ENCODE assay signal across 9 mouse cellular contexts in the genomic region with DNA sequence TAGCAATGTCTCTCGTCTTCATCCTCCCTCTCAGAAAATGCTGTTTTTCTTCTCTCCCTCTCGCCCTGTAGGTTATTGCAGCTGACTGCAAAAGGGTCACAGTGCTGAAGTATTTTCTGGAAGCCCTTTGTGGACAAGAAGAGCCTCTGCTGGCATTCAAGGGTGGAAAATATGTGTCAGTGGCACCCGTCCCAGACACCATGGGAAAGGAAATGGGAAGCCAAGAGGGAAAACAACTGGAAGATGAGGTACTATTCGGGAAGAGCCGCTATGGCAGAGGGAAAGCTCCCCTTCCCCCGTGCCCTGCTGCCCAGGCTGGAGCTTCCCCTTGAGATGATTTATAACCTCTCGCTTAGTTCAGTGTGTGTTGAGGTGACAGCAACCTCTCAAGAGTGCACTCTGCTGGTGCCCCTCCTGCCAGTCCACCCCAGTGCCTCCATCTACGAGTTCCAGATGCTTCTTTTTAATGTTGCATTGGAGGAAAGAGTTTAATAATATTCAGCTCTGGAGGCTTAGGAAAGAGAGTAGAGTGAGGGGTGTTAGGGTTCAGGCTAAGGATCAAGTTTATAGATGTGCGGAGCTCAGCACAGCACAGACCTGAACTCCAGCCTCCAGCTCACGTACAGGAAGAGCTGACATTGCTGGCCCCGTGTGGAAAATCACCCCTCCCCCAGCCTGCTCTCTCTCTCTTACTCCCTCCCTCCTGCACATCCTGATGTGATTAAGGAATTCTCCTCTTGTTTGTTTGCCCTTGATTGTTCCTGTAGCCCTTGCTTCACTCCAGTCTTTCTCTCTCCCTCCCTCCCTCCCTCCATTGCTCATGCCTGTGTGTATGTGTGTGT. TPM values are rescaled to one million over a fixed set of nuclear protein-coding genes. Genes with fewer than 3 reads are reported as not detected.
DNase-seq lines count a peak whose midpoint lies in the region; ATAC-seq and TF ChIP-seq lines count a peak whose summit lies in the region.
"Had no signal": no experiment of that assay in that cellular context is flagged by ENCODE, and none has a peak within 500 bp of the region (broad histone marks: within the 10 kb centered on the region; RNA-seq: fewer than 3 reads in every experiment).

No protein-coding gene starts in this region.

- H3K4me1 ChIP-seq in liver, adult 2 months (ENCODE audit: control insufficient read depth, insufficient read depth, low read length), result peaks cover 25% of the 10 kb centered on the region
- peaks cover 26% of the 10 kb centered on the region for H3K4me1 ChIP-seq in hindbrain, embryonic 12.5 days
- peaks cover 80% of the 10 kb centered on the region for H3K4me1 ChIP-seq in limb, embryonic 14.5 days (ENCODE audit: control insufficient read depth, insufficient read depth, low read length)
- H3K4me1 ChIP-seq in small intestine, adult 2 months (ENCODE audit: control insufficient read depth, insufficient read depth, insufficient read length, low read length), result peaks cover 10% of the 10 kb centered on the region

- H3K27me3 ChIP-seq in liver, adult 2 months (ENCODE audit: control insufficient read depth, insufficient read depth, low read length), result no peaks in the 10 kb centered on the region
- no peaks in the 10 kb centered on the region for H3K27me3 ChIP-seq in hindbrain, embryonic 12.5 days
- H3K27me3 ChIP-seq in limb, embryonic 14.5 days (ENCODE audit: control insufficient read depth, insufficient read depth, low read length), result no peaks in the 10 kb centered on the region
- H3K27me3 ChIP-seq in small intestine, adult 2 months (ENCODE audit: control insufficient read depth, insufficient read depth, low read length), result no peaks in the 10 kb centered on the region

- ATAC-seq in hindbrain, embryonic 12.5 days (ENCODE audit: low FRiP score), result no peak
- ATAC-seq in limb, embryonic 14.5 days (ENCODE audit: low FRiP score, low read depth), result peak; percentile 75
- no peak for ATAC-seq in granulocyte monocyte progenitor cell, adult 5-6 weeks (replicated peaks; ENCODE audit: poor library complexity, severe bottlenecking)

- H3K9ac ChIP-seq in liver, adult 2 months (ENCODE audit: low read depth, low read length), result no peak overlapping the region
- no peak overlapping the region for H3K9ac ChIP-seq in hindbrain, embryonic 12.5 days
- no peak overlapping the region for H3K9ac ChIP-seq in limb, embryonic 14.5 days (ENCODE audit: low read depth, low read length, severe bottlenecking)
- H3K9ac ChIP-seq: liver, embryonic 14.5 days had no signal

- peaks cover 10% of the 10 kb centered on the region for H3K36me3 ChIP-seq in liver, adult 2 months (ENCODE audit: control insufficient read depth, insufficient read depth, low read length)
- peaks cover 39% of the 10 kb centered on the region for H3K36me3 ChIP-seq in hindbrain, embryonic 12.5 days
- H3K36me3 ChIP-seq in limb, embryonic 14.5 days (ENCODE audit: control insufficient read depth, insufficient read depth, low read length), result peaks cover 13% of the 10 kb centered on the region
- H3K36me3 ChIP-seq in small intestine, adult 2 months (ENCODE audit: control insufficient read depth, insufficient read depth, low read length), result peaks cover 15% of the 10 kb centered on the region

- peak; percentile 28 for DNase-seq in liver, adult 2 months (ENCODE audit: extremely low read depth, low read depth, low spot score)
- no peak for DNase-seq in liver
- peak; percentile 91 for DNase-seq in gastrocnemius, adult 18-20 months (ENCODE audit: low spot score)
- DNase-seq in limb, embryonic 14.5 days (ENCODE audit: low spot score), result peak; percentile 74
- no peak for DNase-seq in frontal cortex, postnatal 14 days (ENCODE audit: low spot score in 2 of 2)

- WGBS in liver, adult 2 months, result 70% methylated on average over 11 of the region's 11 CpGs
- WGBS in hindbrain, embryonic 12.5 days, result 47% methylated on average over 11 of the region's 11 CpGs
- 13% methylated on average over 11 of the region's 11 CpGs for WGBS in limb, embryonic 14.5 days
- WGBS in small intestine, adult 2 months, result 69% methylated on average over 11 of the region's 11 CpGs

- no peak overlapping the region for H3K4me3 ChIP-seq in liver, adult 2 months (ENCODE audit: insufficient read depth, low read depth, low read length)
- H3K4me3 ChIP-seq in hindbrain, embryonic 12.5 days, result no peak overlapping the region
- H3K4me3 ChIP-seq in limb, embryonic 14.5 days (replicated peaks; ENCODE audit: low read length), result no peak overlapping the region
- H3K4me3 ChIP-seq in small intestine, adult 2 months (ENCODE audit: low read depth, low read length), result no peak overlapping the region

- no peak overlapping the region for H3K4me2 ChIP-seq in hindbrain, embryonic 12.5 days (replicated peaks)
- no peak overlapping the region for H3K4me2 ChIP-seq in limb, embryonic 14.5 days (replicated peaks; ENCODE audit: low read depth, low read length, severe bottlenecking)

- TF ChIP-seq POLR2A in liver, adult 2 months (IDR thresholded peaks at IDR 0.05; ENCODE audit: extremely low read depth, insufficient read depth, low read length), result no peak
- no peak for TF ChIP-seq POLR2A in limb, embryonic 14.5 days (IDR thresholded peaks at IDR 0.05; ENCODE audit: borderline replicate concordance, extremely low read depth, insufficient read depth, insufficient read length)
- TF ChIP-seq POLR2A in small intestine, adult 2 months (IDR thresholded peaks at IDR 0.05; ENCODE audit: low read depth, low read length), result no peak

- H3K27ac ChIP-seq in liver, adult 2 months (replicated peaks; ENCODE audit: insufficient read depth, low read depth, low read length), result peak overlapping the region; percentile 80
- H3K27ac ChIP-seq in hindbrain, embryonic 12.5 days, result peak overlapping the region; percentile 52
- H3K27ac ChIP-seq in limb, embryonic 14.5 days (replicated peaks; ENCODE audit: low read depth, low read length), result peak overlapping the region; percentile 78
- H3K27ac ChIP-seq in small intestine, adult 2 months (ENCODE audit: insufficient read depth, low read depth, low read length), result peak overlapping the region; percentile 67
- H3K27ac ChIP-seq: liver, embryonic 14.5 days had no signal

- TF ChIP-seq CTCF in liver, adult 2 months (IDR thresholded peaks at IDR 0.05; ENCODE audit: low read depth, low read length), result no peak
- TF ChIP-seq CTCF in small intestine, adult 2 months (IDR thresholded peaks at IDR 0.05; ENCODE audit: extremely low read depth, insufficient read length, insufficient replicate concordance, low read depth, low read length), result no peak

- H3K79me2 ChIP-seq in liver, adult 2 months (ENCODE audit: control insufficient read depth, insufficient read depth, low read length), result no peaks in the 10 kb centered on the region

- H3K9me3 ChIP-seq in hindbrain, embryonic 12.5 days (replicated peaks), result no peaks in the 10 kb centered on the region
- no peaks in the 10 kb centered on the region for H3K9me3 ChIP-seq in limb, embryonic 14.5 days (ENCODE audit: control insufficient read depth, low read length)

RNA-seq across cellular contexts. Expression of a gene that starts 30.0 kb away (rescaled TPM):
- total RNA-seq in liver, adult 2 months (2014; rRNA removed), result 1.1 and 1.8 TPM in 2 replicates
- 3.8 and 4.3 TPM in 2 replicates for polyA plus RNA-seq in liver, adult 2 months (2012; rRNA removed)
- 1 to 10 TPM; 1.8 to 6.6 TPM for total RNA-seq in gastrocnemius, adult 18-20 months (2021)
- polyA plus RNA-seq in hindbrain, embryonic 12.5 days (2016; fragmentation: Nextera tagmentation; extraction: Ambion mirVana), result 11.3 and 15.8 TPM in 2 replicates
- polyA plus RNA-seq in limb, embryonic 14.5 days (2012; rRNA removed), result 90.8 and 125 TPM in 2 replicates
- 21.4 and 24.6 TPM in 2 replicates for polyA plus RNA-seq in limb, embryonic 14.5 days (2014; fragmentation: Nextera tagmentation; extraction: Ambion mirVana)
- 22.9 and 29.6 TPM in 2 replicates for polyA plus RNA-seq in small intestine, adult 2 months (2012; rRNA removed)
- not detected in 2 replicates for total RNA-seq in granulocyte monocyte progenitor cell, adult 5-6 weeks (2014; fragmentation: Nextera tagmentation)
- not detected in 2 replicates for total RNA-seq in granulocyte monocyte progenitor cell, adult 5-6 weeks (2017)

RNA-seq across cellular contexts. Expression of a gene that starts 39.3 kb away (rescaled TPM):
- 6.7 and 6.9 TPM in 2 replicates for total RNA-seq in liver, adult 2 months (2014; rRNA removed)
- polyA plus RNA-seq in liver, adult 2 months (2012; rRNA removed), result 5.7 and 8.0 TPM in 2 replicates
- total RNA-seq in gastrocnemius, adult 18-20 months (2021), result 1 to 10 TPM; 2.5 to 2.8 TPM
- polyA plus RNA-seq in hindbrain, embryonic 12.5 days (2016; fragmentation: Nextera tagmentation; extraction: Ambion mirVana), result 23.8 and 24.5 TPM in 2 replicates
- polyA plus RNA-seq in limb, embryonic 14.5 days (2012; rRNA removed), result 22.5 and 25.0 TPM in 2 replicates
- polyA plus RNA-seq in limb, embryonic 14.5 days (2014; fragmentation: Nextera tagmentation; extraction: Ambion mirVana), result 29.8 and 30.3 TPM in 2 replicates
- polyA plus RNA-seq in small intestine, adult 2 months (2012; rRNA removed), result 12.8 and 14.2 TPM in 2 replicates
- 17.1 and 20.1 TPM in 2 replicates for total RNA-seq in granulocyte monocyte progenitor cell, adult 5-6 weeks (2014; fragmentation: Nextera tagmentation)
- 16.1 and 16.4 TPM in 2 replicates for total RNA-seq in granulocyte monocyte progenitor cell, adult 5-6 weeks (2017)

RNA-seq across cellular contexts. Expression of a gene that starts 51.7 kb away (rescaled TPM):
- total RNA-seq in liver, adult 2 months (2014; rRNA removed), result 11.3 and 14.2 TPM in 2 replicates
- 49.1 and 53.5 TPM in 2 replicates for polyA plus RNA-seq in liver, adult 2 months (2012; rRNA removed)
- 1 to 10 TPM; 4.6 to 5.6 TPM for total RNA-seq in gastrocnemius, adult 18-20 months (2021)
- 14.8 and 18.6 TPM in 2 replicates for polyA plus RNA-seq in hindbrain, embryonic 12.5 days (2016; fragmentation: Nextera tagmentation; extraction: Ambion mirVana)
- 30.0 and 46.6 TPM in 2 replicates for polyA plus RNA-seq in limb, embryonic 14.5 days (2012; rRNA removed)
- polyA plus RNA-seq in limb, embryonic 14.5 days (2014; fragmentation: Nextera tagmentation; extraction: Ambion mirVana), result 23.1 and 25.5 TPM in 2 replicates
- polyA plus RNA-seq in small intestine, adult 2 months (2012; rRNA removed), result 9.9 and 13.7 TPM in 2 replicates
- 7.6 and 17.1 TPM in 2 replicates for total RNA-seq in granulocyte monocyte progenitor cell, adult 5-6 weeks (2014; fragmentation: Nextera tagmentation)
- total RNA-seq in granulocyte monocyte progenitor cell, adult 5-6 weeks (2017), result 8.9 and 10.6 TPM in 2 replicates

RNA-seq across cellular contexts. Expression of a gene that starts 54.2 kb away (rescaled TPM):
- 1.3 and 2.4 TPM in 2 replicates for total RNA-seq in liver, adult 2 months (2014; rRNA removed)
- 9.5 and 10.0 TPM in 2 replicates for polyA plus RNA-seq in liver, adult 2 months (2012; rRNA removed)
- 1 to 10 TPM in 1 of 2 experiments, under 1 TPM in 1; 0.96 to 1.1 TPM for total RNA-seq in gastrocnemius, adult 18-20 months (2021)
- 5.1 and 5.8 TPM in 2 replicates for polyA plus RNA-seq in hindbrain, embryonic 12.5 days (2016; fragmentation: Nextera tagmentation; extraction: Ambion mirVana)
- 3.4 and 3.9 TPM in 2 replicates for polyA plus RNA-seq in limb, embryonic 14.5 days (2012; rRNA removed)
- polyA plus RNA-seq in limb, embryonic 14.5 days (2014; fragmentation: Nextera tagmentation; extraction: Ambion mirVana), result 4.4 and 5.3 TPM in 2 replicates
- 8.6 and 11.8 TPM in 2 replicates for polyA plus RNA-seq in small intestine, adult 2 months (2012; rRNA removed)
- total RNA-seq in granulocyte monocyte progenitor cell, adult 5-6 weeks (2014; fragmentation: Nextera tagmentation), result 0.37 and 1.0 TPM in 2 replicates
- 0.15 TPM in 1 of 2 replicates, not detected in the other for total RNA-seq in granulocyte monocyte progenitor cell, adult 5-6 weeks (2017)

Comparison
In these comparisons a context has a peak if more than half of its experiments do, and no peak if none do; other contexts are left out.
1. DNase-seq: peak in liver, adult 2 months (single experiment), gastrocnemius, adult 18-20 months (single experiment) and limb, embryonic 14.5 days (single experiment); none in liver (single experiment) and frontal cortex, postnatal 14 days (0 of 2).
2. Peak in every context shown above with its lines, with median percentiles within 50 percentile points of each other: H3K27ac ChIP-seq.